Mouse (Mus musculus): ENCODE data around the gene Arl5a. TPM values are rescaled to one million over a fixed set of nuclear protein-coding genes. Genes with fewer than 3 reads are reported as not detected.

The Arl5a gene
- 40.0 and 40.2 TPM in 2 replicates for polyA plus RNA-seq (2015; fragmentation: Nextera tagmentation; extraction: Ambion mirVana)

DNA sequence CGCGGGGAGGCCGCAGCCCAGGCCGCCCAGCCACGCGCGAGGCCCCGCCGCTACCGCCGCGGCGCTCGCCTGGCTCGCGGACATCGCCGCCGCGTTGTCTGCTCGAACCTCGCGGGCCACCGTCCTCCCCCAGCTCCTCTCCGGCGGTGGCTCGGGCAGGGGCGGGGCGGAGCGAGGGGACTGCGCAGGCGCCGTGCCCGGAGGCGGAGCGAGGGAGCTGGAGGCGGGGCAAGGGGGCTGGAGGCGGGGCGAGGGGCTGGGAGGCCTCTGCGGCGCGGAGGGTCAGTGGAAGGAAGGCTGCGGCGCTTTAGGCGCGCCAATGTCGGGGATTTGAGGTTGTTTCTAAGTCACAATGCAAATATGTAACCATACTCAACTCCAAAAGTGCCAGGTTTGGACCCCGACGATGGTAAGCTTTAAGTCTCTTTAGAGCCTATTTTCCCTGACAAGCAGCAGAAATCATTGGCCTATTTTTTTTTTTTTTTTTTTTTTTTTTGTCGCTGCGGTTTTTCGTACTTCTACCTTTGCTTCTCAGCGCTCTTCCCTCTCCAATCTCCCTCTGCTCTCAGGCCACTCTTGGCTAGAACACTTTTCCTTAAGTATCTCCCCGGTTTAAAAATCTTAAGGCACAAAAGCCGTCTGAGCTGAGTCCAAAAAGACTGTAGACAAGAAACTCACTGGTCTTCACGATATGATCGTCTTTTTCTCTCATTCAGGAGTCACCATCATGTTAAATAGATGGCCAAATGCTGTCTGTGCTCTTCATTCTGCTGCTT lies at the start of gene Arl5a:
TSS of gene Arl5a (minus strand) at position 155 of the 776 bp plus-strand sequence.
- no peaks in the 10 kb centered on the region for H3K9me3 ChIP-seq
- H3K9ac ChIP-seq: peak within 1 kb of the TSS; percentile 98
- WGBS: under 1% methylated on average over 50 of the region's 57 CpGs
- H3K4me1 ChIP-seq: peaks cover 39% of the 10 kb centered on the region
- no peaks in the 10 kb centered on the region for H3K27me3 ChIP-seq
- peak within 1 kb of the TSS; percentile 67 for H3K4me2 ChIP-seq
- ATAC-seq (ENCODE audit: borderline replicate concordance, extremely low read depth, low FRiP score, low TSS enrichment): peak; percentile 96
- H3K4me3 ChIP-seq: peak within 1 kb of the TSS; percentile 99
- H3K27ac ChIP-seq: peak within 1 kb of the TSS; percentile 91
- no peaks in the 10 kb centered on the region for H3K36me3 ChIP-seq

DNA sequence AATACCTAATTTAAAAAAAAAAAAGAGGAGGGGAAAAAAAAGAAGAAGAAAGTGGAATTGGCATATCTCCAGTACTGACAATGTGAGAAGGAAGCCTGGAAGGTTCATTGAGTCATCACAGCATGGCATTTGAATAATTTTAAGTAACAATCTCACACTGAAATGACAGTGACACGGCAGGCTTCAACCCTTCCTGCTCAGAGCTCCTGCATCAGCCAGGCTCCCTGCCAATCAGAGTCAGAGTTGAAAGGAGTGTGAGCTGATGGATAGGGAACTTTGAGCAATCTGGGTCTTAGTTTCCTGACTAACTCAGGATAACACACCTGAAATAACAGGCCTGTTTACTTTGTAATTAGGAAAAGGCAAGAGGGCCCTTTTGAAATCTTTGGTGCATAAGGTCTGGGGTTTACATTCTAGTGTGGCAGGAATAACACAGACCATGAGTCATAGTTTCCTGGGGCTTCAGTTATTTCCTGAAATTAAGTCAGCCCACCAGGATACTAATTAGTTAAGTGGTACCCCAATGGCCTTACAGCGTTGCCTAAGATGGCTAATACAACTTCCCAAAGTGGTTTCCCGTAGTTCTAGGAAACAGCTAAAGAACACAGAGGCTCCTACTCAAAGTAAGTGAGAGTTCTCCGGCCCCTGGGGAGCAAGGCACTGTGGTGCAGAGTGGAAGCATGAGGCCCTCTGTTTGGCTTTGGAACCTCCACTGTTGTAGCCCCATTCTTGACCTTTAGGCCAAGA lies 47.0 kb upstream of the Arl5a start:
- Histone ChIP-seq H3K36me3 (no peaks in the 10 kb centered on the region), H3K9ac (no peak overlapping the region), H3K9me3 (no peaks in the 10 kb centered on the region), H3K4me1 (peaks cover 15% of the 10 kb centered on the region), H3K4me2 (no peak overlapping the region), H3K27me3 (no peaks in the 10 kb centered on the region), H3K4me3 (no peak overlapping the region), H3K27ac (peak overlapping the region; percentile 77)
- ATAC-seq (ENCODE audit: borderline replicate concordance, extremely low read depth, low FRiP score, low TSS enrichment): peak; percentile 65; the same call in 1 of the 2 replicates
- 17% methylated on average over 4 of the region's 4 CpGs for WGBS

DNA sequence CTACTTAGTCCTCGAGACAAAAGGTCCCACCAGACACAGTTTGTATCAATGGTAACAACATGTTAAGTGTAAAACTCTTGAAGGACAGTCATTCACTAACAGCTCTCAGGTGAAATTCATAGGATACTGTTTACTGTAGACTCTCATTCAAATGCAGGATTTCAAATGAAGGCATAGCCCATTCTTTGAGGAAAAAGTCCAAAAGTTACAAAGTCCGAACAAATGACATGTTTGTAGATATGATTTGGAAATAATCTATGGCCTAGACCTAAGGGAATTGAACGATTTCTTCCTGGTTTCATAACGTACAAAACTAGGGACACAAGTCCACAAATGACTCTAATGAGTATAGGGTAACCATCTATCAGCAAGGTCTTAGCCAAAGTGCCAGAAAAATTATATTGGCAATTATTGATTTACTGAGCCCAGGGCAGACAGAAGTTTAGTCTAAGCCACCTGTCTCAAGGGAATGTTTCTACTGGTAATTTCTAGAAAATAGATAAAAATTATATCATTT lies 45.4 kb upstream of the Arl5a start:
- Histone ChIP-seq H3K4me2 (no peak overlapping the region), H3K36me3 (no peaks in the 10 kb centered on the region), H3K4me3 (no peak overlapping the region), H3K27ac (no peak overlapping the region), H3K27me3 (no peaks in the 10 kb centered on the region), H3K4me1 (peaks cover 11% of the 10 kb centered on the region), H3K9ac (no peak overlapping the region), H3K9me3 (no peaks in the 10 kb centered on the region)
- no peak for ATAC-seq (ENCODE audit: borderline replicate concordance, extremely low read depth, low FRiP score, low TSS enrichment)
- WGBS: 80% methylated on average over 4 of the region's 4 CpGs

DNA sequence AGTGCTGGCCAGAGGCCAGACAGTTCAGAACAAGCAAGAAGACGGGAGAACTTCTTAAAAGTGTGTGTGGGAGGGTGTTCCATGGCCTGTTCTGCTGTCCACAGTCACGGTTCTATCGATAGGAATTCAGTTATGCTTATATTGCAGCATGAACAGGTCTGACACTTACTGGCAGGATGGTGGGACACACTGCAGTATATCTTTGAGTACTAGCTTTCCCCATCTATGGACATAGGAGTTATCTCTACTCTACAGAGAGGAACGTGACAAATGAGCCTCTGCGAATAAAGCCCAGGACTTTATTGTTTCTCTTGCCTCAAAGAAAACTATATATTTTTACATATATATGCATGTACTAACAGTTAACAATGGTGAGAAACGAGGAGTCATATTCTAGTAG lies 42.9 kb upstream of the Arl5a start:
- no peak for ATAC-seq (ENCODE audit: borderline replicate concordance, extremely low read depth, low FRiP score, low TSS enrichment)
- Histone ChIP-seq H3K27ac (no peak overlapping the region), H3K9me3 (no peaks in the 10 kb centered on the region), H3K4me3 (no peak overlapping the region), H3K4me2 (no peak overlapping the region), H3K27me3 (no peaks in the 10 kb centered on the region), H3K4me1 (peaks cover 19% of the 10 kb centered on the region), H3K36me3 (no peaks in the 10 kb centered on the region), H3K9ac (no peak overlapping the region)
- 62% methylated on average over 6 of the region's 6 CpGs for WGBS

DNA sequence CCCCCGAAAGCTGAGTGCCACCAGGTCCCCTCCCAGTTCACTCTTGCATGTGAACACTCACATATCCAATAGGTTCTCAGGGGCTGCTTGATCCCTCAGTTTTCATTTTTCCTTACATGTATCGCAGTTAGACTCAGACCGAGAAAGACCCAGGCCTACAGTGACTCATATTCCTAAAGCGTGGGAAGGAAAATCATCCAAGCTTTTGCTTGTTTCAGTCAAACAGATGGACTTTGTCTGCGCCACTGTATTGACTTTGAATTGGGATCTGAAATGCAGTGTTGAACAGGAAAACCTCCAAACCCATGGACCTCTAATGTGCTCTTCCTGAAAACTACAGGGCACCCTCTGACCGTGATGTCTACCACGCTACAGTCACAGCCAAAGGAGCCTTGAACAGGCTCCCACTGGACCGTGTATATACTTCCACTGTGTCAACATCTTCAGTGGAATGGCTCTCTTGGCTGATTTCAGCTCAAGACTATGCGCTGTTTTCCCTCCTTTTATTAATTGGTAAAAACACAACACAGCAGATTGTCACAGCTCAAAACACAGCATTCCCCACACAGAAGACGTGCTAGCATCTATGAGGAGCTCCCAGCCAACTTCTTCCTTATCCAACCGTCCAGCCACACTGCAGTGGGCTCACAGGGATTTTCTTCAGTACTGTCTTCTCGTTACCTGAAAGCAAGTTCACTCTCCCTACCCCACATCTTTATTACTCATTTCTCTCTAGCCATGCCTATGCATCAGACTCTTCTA lies 36.7 kb upstream of the Arl5a start:
- Histone ChIP-seq H3K9ac (no peak overlapping the region), H3K4me1 (0 out of 2 replicates have a peak, but pooled peaks cover 11% of the 10 kb centered on the region), H3K27ac (0 out of 2 replicates have a peak overlapping the region, but pooled peaks have one; percentile 16), H3K9me3 (no peaks in the 10 kb centered on the region), H3K27me3 (no peaks in the 10 kb centered on the region), H3K4me2 (no peak overlapping the region), H3K36me3 (no peaks in the 10 kb centered on the region), H3K4me3 (no peak overlapping the region)
- WGBS: 70% methylated on average over 12 of the region's 12 CpGs
- ATAC-seq (ENCODE audit: borderline replicate concordance, extremely low read depth, low FRiP score, low TSS enrichment): no peak

DNA sequence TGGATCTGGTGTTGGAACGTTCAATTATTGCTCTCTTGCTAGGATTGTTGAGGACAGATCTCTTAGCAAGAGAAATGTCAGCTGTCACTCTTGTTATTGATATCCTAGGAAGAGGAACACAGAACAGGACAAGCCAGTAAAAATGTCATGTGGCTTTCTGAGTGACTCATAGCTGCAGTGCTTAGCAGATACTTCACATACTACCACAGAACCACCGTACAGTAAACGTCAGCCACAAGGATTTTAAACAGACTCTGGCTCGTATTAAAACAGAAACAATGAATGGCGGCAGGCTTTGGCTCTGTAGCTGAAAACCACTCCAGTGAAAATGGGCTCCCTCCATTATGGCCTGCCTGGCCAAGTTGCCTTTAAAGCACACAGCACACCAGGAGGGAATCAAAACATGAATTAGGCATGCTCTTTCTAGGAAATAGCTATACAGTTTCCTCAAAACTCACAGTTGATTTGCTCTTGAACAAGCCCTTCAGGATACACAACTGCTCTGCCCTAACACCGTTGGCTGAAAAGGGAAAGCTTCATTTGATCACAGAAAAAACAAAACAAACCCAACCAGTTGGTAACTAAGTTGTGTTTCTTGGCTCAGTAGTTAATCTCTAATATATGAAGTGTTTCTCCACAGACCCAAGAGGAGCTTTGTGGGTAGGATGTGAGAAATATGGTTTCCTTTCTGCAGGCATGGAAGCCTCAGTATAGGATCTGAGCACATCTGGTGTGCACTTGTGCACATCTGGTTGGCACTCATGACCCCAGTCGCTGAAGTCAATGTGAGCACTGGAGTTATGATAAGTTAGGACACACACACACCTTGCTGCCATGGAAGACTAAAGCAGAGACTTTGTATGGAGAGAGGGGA lies 31.1 kb upstream of the Arl5a start:
- no peak overlapping the region for H3K4me2 ChIP-seq
- no peaks in the 10 kb centered on the region for H3K9me3 ChIP-seq
- no peaks in the 10 kb centered on the region for H3K4me1 ChIP-seq
- no peak for ATAC-seq (ENCODE audit: borderline replicate concordance, extremely low read depth, low FRiP score, low TSS enrichment)
- no peaks in the 10 kb centered on the region for H3K36me3 ChIP-seq
- H3K4me3 ChIP-seq: no peak overlapping the region
- no peaks in the 10 kb centered on the region for H3K27me3 ChIP-seq
- H3K9ac ChIP-seq: no peak overlapping the region
- no peak overlapping the region for H3K27ac ChIP-seq
- 63% methylated on average over 7 of the region's 7 CpGs for WGBS

DNA sequence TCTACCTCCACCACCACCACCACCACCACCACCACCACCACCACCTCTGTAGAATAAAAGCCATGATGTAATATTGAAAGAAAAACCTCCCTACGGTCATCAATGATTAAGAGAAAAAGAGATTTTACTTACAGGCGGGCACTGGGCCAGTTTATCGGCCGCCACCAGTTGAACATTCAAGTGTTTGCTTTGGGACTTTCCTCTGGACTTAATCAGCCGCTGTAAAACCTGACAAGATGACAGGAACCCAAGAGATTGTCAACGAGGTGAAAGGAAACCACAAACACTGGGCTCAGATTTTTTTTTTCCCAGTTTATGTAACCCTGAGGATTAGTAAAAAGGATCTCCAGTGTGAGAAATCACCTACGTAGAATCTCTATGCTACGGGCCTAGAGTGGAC lies 25.1 kb upstream of the Arl5a start:
- H3K4me3 ChIP-seq: no peak overlapping the region
- H3K9ac ChIP-seq: no peak overlapping the region
- ATAC-seq (ENCODE audit: borderline replicate concordance, extremely low read depth, low FRiP score, low TSS enrichment): no peak
- H3K27ac ChIP-seq: no peak overlapping the region
- no peak overlapping the region for H3K4me2 ChIP-seq
- 47% methylated on average over 8 of the region's 8 CpGs for WGBS
- H3K9me3 ChIP-seq: no peaks in the 10 kb centered on the region
- peaks cover 2% of the 10 kb centered on the region for H3K4me1 ChIP-seq
- no peaks in the 10 kb centered on the region for H3K36me3 ChIP-seq
- no peaks in the 10 kb centered on the region for H3K27me3 ChIP-seq

DNA sequence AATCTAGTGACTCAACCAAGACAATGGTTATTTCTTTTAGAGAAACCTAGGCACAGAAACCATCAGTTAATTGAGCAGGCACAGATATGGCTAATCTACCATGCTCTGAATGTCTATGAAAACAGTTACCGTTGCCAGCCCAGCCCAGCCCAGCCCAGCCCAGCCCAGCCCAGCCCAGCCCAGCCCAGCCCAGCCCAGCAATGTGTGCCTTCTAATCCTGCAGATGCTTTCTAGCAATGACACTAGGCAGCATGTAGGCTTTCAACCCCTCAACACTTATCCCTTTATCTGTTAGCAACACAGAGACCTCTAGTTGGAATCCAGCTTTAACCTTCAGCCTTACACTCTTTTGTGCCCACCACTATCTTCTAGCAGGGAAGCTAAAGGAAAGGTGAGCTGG lies 24.2 kb upstream of the Arl5a start:
- H3K4me3 ChIP-seq: no peak overlapping the region
- H3K27ac ChIP-seq: no peak overlapping the region
- H3K4me2 ChIP-seq: no peak overlapping the region
- no peak overlapping the region for H3K9ac ChIP-seq
- peaks cover 2% of the 10 kb centered on the region for H3K4me1 ChIP-seq
- no peaks in the 10 kb centered on the region for H3K27me3 ChIP-seq
- H3K9me3 ChIP-seq: no peaks in the 10 kb centered on the region
- ATAC-seq (ENCODE audit: borderline replicate concordance, extremely low read depth, low FRiP score, low TSS enrichment): no peak
- H3K36me3 ChIP-seq: no peaks in the 10 kb centered on the region
- 50% methylated on average over 1 of the region's 1 CpGs for WGBS

DNA sequence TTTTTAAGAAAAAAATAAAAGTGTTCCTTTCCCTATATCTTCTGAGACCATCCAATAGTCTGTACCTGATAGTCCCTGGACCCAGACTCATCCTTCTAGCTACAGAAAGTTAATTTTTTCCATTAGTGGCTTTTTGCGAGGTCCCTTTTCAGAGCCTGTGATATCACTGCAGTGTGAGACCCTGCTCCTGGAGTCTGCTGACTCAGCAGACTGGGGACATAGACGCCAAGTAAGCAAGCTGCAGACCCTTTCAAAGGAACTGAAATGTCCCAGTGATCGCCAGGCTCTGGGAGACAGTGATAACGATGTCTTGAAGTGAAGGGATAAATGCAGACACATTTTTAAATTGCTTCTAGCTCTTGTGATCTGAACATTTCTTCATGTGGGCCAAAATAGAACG lies 21.9 kb upstream of the Arl5a start:
- no peak overlapping the region for H3K27ac ChIP-seq
- H3K36me3 ChIP-seq: no peaks in the 10 kb centered on the region
- H3K27me3 ChIP-seq: no peaks in the 10 kb centered on the region
- H3K4me1 ChIP-seq: peaks cover 9% of the 10 kb centered on the region
- ATAC-seq (ENCODE audit: borderline replicate concordance, extremely low read depth, low FRiP score, low TSS enrichment): no peak
- WGBS: 53% methylated on average over 5 of the region's 5 CpGs
- no peak overlapping the region for H3K4me3 ChIP-seq
- H3K4me2 ChIP-seq: no peak overlapping the region
- no peaks in the 10 kb centered on the region for H3K9me3 ChIP-seq
- no peak overlapping the region for H3K9ac ChIP-seq

DNA sequence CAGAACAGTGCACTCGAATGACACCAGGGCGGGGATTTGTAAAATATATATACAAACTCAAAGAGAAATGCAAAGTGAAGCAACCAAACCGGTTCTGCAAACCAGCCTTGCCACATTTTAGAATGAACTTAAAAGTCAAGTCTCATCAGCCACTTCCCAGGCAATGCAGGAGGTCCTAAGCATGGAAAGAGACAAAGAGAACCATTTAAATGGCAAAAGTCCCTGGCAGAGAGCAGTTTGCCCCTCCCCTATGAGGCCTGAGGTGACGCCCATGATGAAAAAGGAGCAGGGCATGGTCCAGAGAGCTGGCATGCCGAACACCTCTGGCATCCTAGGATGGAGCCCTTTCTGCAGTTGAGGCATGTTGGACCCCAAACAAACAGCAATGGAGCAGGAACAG lies 17.4 kb upstream of the Arl5a start:
- peaks cover 16% of the 10 kb centered on the region for H3K4me1 ChIP-seq
- no peaks in the 10 kb centered on the region for H3K36me3 ChIP-seq
- H3K27me3 ChIP-seq: no peaks in the 10 kb centered on the region
- peak; percentile 73 for ATAC-seq (ENCODE audit: borderline replicate concordance, extremely low read depth, low FRiP score, low TSS enrichment)
- H3K9me3 ChIP-seq: no peaks in the 10 kb centered on the region
- no peak overlapping the region for H3K4me3 ChIP-seq
- no peak overlapping the region for H3K9ac ChIP-seq
- H3K4me2 ChIP-seq: no peak overlapping the region
- WGBS: 29% methylated on average over 5 of the region's 5 CpGs
- H3K27ac ChIP-seq: peak overlapping the region; percentile 49
